Mouse (Mus musculus) left cerebral cortex, postnatal 14 days (tissue): ENCODE measurements around the gene Atg16l2. TPM values are rescaled to one million over a fixed set of nuclear protein-coding genes. Genes with fewer than 3 reads are reported as not detected.

ENCODE experiments used
- DNase-seq, 2 experiments: peaks; one replicate each; pipeline ENCODE4 v3.0.0; 2021 to 2022; ENCODE audit warnings: low spot score in 2 of 2, mixed read lengths in 1 of 2
- intact Hi-C: fragments of 180-260 bp; cut with DNase I; formaldehyde crosslinking; loops from one replicate; pipeline ENCODE4 v1.15.1; 2025
- total RNA-seq, 2 experiments: library from RNA; stranded (reverse); gene quantifications; 2 replicates each; pipeline ENCODE4 v1.2.3; 2021

The Atg16l2 gene
- total RNA-seq, 2 experiments from 2014 or later: 53.7 to 60.3 TPM

GRCm38 (mm10) chr7:101296252-101297022 lies 5.6 kb downstream of the Atg16l2 start:
- peak; percentile 93 to 94 for DNase-seq
- intact Hi-C loops: no loop called here

DNA sequence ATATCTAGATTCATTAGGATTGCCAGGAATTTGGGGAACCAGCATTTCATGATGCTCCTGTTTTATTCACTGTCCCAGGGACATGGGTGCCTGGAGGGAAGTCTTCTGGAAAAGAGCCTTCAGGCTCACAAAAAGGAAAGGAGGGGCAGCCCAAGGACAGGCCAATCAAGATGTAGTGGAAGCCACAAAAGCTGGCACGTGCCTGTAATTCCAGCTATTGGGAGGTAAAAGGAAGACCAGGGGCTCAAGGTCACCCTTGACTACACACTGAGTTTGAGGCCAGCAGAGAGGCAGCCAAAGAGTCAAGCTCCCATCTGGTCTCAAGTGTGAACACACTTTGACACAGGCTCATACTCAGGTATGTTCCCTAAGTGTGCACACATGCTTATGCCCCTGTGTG lies 6.6 kb downstream of the Atg16l2 start:
- intact Hi-C loops: no loop called here
- DNase-seq: no peak

DNA sequence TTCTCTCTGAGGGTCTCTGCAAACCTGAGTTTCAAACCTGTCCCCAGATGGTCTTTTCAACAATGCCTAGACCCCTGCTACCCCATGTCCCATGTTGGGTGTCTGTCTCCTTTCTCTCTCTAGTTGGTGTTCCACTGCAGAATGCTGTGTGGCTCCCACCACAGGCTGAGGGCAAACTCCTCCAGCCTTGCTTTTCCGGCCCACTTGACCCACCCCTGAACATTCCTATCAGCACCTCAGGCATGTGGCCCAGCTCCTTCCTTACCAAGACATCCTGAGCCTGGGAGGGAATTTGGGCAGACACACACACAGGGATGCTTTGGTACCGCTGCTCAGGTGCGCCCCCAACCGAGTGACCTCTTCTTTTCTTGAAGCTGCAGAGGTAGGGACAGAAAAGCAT lies 8.4 kb downstream of the Atg16l2 start:
- intact Hi-C loops: no loop called here
- DNase-seq: no peak

GRCm38 (mm10) chr7:101293138-101293537 lies 8.9 kb downstream of the Atg16l2 start:
- no peak for DNase-seq
- intact Hi-C loops: no loop called here

DNA sequence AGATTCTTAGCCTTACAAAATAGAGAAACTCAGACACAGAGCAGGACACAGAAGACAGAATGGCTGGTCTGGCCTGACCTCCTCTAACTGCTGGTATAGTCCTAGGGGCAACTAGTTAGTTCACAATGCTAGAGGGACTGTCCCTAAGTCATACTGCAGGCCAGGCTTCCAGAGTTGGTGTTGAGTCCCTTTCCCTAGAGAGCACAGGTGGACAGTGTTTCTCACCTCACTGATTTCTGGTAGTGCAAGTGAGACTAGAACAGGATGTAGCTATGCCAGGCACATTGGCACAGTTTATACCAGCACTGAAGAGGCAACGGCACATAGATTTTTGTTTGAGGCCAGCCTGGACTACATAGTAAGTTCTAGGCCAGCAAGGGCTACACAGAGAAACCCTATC lies 9.4 kb downstream of the Atg16l2 start:
- intact Hi-C loops: no loop called here
- DNase-seq: no peak

DNA sequence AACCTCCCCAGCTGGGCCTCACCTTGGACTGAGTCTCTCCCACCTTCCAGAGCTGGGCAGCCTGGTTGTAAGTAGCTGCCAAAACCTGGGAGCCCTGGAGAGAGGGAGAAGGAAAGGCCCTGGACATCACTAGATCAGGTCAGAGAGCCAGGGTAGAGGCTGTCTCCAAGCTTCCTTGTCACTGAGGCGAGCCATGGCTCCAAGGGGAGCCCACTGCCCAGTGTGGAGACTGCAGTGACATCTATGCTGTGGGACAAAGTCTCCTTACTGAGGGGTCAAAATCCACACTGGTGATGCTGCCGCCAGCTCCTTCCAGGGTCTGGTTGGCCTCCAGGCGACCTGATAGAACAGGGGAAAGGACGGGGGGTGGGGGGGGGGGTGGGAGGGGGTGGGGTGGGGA lies 10.0 kb downstream of the Atg16l2 start:
- intact Hi-C loops: no loop called here
- DNase-seq: no peak

GRCm38 (mm10) chr7:101291641-101292040 lies 10.4 kb downstream of the Atg16l2 start:
- DNase-seq: no peak
- intact Hi-C loops: no loop called here

DNA sequence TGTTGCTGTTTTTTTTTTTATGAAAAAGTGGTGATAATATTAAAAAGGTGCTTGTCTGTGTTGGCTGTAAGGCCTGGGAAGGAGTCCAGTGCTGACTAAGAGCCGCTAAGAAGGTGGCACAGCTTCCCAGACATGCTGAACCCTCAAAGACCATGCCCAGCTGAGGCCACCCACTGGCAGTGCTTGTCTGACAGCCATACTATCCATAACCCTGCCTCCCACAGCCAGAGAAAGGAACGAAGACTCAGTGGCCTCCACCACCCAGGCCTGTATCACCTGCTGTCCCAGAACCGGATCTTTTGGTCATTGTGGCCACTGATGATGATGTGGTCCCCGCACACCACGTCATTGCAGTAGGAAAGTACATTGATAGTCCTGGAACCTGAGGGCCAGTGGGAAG lies 10.8 kb downstream of the Atg16l2 start:
- intact Hi-C loops: no loop called here

GRCm38 (mm10) chr7:101290401-101290800 lies 11.7 kb downstream of the Atg16l2 start:
- no peak for DNase-seq
- intact Hi-C loops: no loop called here

More for the DNA sequence above, 10.8 kb downstream of the Atg16l2 start:
- DNase-seq: no peak

DNA sequence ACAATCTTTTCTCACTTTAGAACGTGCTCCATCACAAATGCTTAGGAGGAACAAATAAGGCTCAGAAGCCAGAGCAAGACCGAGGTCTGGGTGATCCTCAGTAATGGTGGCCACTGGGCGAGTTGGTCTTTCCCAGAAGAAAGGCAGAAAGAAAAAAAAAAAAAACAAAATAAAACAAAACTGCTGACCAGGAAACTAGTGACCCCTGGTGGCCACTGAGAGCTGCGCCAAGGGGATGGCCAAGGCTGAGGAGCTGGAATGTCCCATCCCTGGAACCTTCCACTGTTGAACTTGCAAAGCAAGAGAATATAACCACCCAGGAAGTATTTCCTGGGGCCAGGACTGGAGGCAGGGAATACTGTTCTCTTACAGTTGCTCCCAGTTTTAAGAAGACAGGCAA lies 13.6 kb downstream of the Atg16l2 start:
- intact Hi-C loops: loop anchor here (2.0 kb wide), 1 partner anchor 228 kb away; no protein-coding TSS in a partner anchor
- DNase-seq: peak; percentile 61 to 63

GRCm38 (mm10) chr7:101287820-101288219 lies 14.2 kb downstream of the Atg16l2 start:
- no peak for DNase-seq
- intact Hi-C loops: loop anchor here (2.0 kb wide), 1 partner anchor 227 kb away; no protein-coding TSS in a partner anchor

GRCm38 (mm10) chr7:101286891-101287290 lies 15.2 kb downstream of the Atg16l2 start:
- DNase-seq: no peak
- intact Hi-C loops: no loop called here

- no peak for DNase-seq
- intact Hi-C loops: no loop called here
Measured at GRCm38 (mm10) chr7:101284504-101284903, 17.5 kb downstream of the Atg16l2 start.

DNA sequence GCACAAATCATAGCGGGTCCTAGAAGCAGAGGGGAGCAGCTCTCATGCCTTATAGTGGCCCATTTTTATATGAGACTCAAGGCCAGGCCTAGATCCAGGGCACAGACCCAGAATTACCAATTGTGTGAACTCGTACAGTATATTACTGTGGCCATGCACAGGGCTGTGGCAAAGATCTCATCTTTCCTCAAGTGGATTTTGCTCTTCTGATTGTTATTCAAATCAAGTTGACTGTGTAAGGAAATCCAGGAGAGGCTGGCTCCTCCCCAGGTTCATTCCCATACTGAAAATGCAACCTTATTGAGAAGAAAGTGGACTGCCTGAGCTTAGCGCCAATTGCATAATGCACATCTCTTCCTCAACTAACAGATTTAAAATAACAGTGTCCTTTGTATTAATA lies 19.3 kb downstream of the Atg16l2 start:
- intact Hi-C loops: no loop called here
- no peak for DNase-seq

DNA sequence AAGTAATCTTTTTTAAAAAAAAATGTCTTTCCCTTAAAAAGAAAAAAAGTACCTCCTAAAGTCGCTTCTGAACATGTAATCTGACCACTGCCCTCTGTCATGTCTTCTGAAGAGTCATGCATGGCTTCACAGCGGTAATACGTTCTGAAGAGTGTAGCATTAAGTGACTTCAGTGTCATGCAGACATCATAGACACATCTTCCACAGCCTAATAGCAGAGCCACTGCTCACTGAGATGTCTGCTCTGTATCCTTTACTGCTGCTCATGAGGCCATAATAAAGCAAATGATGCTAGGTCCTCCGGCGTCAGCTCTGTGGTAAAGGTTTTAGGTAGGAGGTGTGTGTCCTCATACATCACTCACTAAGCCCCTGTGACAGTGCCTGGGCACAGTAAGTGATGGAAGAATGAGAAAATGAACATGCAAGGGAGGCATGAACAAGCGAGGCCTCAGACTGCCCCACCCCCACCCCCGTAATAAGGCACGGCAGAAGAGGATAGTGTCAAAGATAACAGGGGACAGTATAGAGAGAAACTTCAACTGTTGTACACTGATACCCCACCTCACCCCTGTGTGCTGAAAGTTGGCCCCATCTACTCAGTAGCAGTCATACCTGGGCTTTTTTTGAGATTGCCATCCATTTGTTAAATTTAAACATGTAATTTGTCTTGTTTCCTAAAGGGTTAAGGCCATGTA lies 29.4 kb downstream of the Atg16l2 start:
- intact Hi-C loops: loop anchor here (5.0 kb wide), 1 partner anchor 210 kb away; no protein-coding TSS in a partner anchor
- no peak for DNase-seq

DNA sequence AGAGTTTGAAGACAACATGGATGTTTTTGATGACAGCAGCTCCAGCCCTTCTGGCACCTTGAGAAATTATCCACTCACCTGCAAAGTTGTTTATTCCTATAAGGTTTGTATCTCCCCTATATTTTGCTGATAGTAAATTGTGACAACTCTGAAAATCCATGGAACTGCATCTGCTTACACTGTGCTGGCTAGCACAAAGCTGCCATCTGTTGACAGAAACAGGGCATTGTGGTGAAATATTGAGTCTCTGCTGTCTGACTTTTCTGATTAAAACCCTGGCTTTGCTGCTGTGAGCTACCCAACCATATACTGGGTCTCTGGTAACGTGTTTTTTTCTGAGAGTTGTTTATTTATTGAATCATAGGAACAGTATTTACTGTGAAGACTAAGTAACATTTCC lies 30.4 kb downstream of the Atg16l2 start:
- peak in 1 of 2 experiments; percentile 33 for DNase-seq
- intact Hi-C loops: loop anchor here (5.0 kb wide), 1 partner anchor 209 kb away; no protein-coding TSS in a partner anchor

DNA sequence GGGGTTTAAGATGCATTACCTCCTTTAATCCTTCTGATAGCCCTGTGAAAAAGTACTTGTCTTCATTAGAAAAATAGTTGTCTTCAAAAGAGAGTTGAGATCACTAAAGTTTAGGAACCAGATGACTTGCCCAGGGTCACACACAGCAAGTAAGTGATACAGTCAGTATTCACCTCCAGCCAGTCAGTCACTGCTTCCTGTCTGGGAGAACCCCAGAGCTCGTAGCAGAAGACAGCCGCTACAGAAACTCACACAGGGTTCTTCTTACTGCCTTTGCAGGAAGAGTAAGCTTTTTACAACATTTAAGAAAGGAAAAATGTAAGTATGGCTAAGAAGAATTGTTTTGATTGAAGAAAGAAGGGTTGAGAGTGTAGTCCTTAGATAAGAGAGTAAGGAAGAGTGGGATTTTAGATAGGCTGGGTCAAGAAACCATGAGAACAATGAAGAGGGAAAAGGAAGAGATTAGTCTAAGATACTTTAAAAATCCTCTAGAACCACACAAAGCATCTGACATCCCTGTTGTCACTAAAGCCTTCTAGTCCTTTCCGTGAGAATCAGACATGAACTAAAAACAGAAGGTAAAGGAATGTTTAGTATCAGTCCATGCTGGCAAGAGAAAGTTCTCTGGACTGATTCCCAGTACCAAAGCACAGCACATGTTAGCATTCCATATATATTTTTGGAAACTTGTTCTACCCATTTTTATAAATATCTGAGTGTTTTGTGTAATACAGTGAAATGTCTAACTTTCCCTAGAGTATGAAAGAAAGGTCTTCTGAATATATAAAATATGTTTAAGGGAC lies 34.4 kb downstream of the Atg16l2 start:
- peak; percentile 31 to 65 for DNase-seq
- intact Hi-C loops: no loop called here

- intact Hi-C loops: no loop called here
Measured at GRCm38 (mm10) chr7:101263511-101263910, 38.5 kb downstream of the Atg16l2 start.

GRCm38 (mm10) chr7:101261941-101262546 lies 40.0 kb downstream of the Atg16l2 start:
- intact Hi-C loops: no loop called here
- DNase-seq: no peak

More at GRCm38 (mm10) chr7:101263511-101263910, 38.5 kb downstream of the Atg16l2 start:
- DNase-seq: no peak
